Mouse (Mus musculus) lung, embryonic 14.5 days (tissue): Measurements from ENCODE around the gene Dscaml1. TPM values are rescaled to one million over a fixed set of nuclear protein-coding genes. Genes with fewer than 3 reads are reported as not detected.
A peak's percentile ranks its signal among the peaks of the same experiment; 100 is the strongest.

Experiments
- ATAC-seq: fragments of 200-750 bp; cut with Nextera tagmentation; 2 replicates; pipeline ENCODE4 v1.8.0; 2017; ENCODE audit warnings: mild to moderate bottlenecking, moderate TSS enrichment, moderate library complexity; ENCODE audit not compliant: insufficient read depth
- DNase-seq: peaks from one replicate; pipeline ENCODE4 v3.0.0-alpha.2; 2015
- H3K27ac ChIP-seq: fragments of 300-500 bp; sonication (generic); 2 replicates; pipeline ENCODE4 v1.5.1; 2014; ENCODE audit warnings: low read depth, mild to moderate bottlenecking, moderate library complexity
- H3K27me3 ChIP-seq: fragments of 300-500 bp; sonication (generic); 2 replicates; pipeline ENCODE4 v1.6.1; 2014; ENCODE audit warnings: low read length, control low read depth; ENCODE audit not compliant: insufficient read depth
- H3K36me3 ChIP-seq: fragments of 300-500 bp; sonication (generic); 2 replicates; pipeline ENCODE4 v1.6.1; 2014; ENCODE audit warnings: control low read depth; ENCODE audit not compliant: insufficient read depth
- H3K4me1 ChIP-seq: fragments of 300-500 bp; sonication (generic); 2 replicates; pipeline ENCODE4 v1.6.1; 2014; ENCODE audit warnings: antibody characterized with exemption, control low read depth; ENCODE audit not compliant: insufficient read depth
- H3K4me2 ChIP-seq: fragments of 300-500 bp; sonication (generic); 2 replicates; pipeline ENCODE4 v1.6.1; 2014; ENCODE audit warnings: mild to moderate bottlenecking
- H3K4me3 ChIP-seq: fragments of 300-500 bp; sonication (generic); 2 replicates; pipeline ENCODE4 v1.5.1; 2014; ENCODE audit warnings: low read depth, low read length
- H3K9ac ChIP-seq: fragments of 300-500 bp; sonication (generic); 2 replicates; pipeline ENCODE4 v1.6.1; 2014
- H3K9me3 ChIP-seq: fragments of 300-500 bp; sonication (generic); 2 replicates; pipeline ENCODE4 v1.6.1; 2016; ENCODE audit warnings: low read depth, low read length, control low read depth
- CTCF ChIP-seq: IDR thresholded peaks from 2 replicates; pipeline ENCODE4 v1.5.1; 2016; ENCODE audit warnings: antibody characterized with exemption, low read depth
- WGBS: fragments of 180-500 bp; shearing (Covaris S2); extraction: QIAGEN DNeasy Blood & Tissue Kit; methylation state at CpG from one replicate; pipeline ENCODE4 v1.1.7; 2014; 5-methylcytosine and 5-hydroxymethylcytosine counted together
- polyA plus RNA-seq: library from polyadenylated mRNA; unstranded; fragments of >200 nt; fragmentation: Nextera tagmentation; extraction: Ambion mirVana; gene quantifications from 2 replicates; pipeline ENCODE4 v1.2.1, GENCODE M21; 2014

Dscaml1 gene
- polyA plus RNA-seq, 1 experiment from 2014 or later: 0.05 TPM

- Histone ChIP-seq H3K9me3 (no peaks in the 10 kb centered on the region), H3K4me2 (no peak overlapping the region)
These were observed 237.2 kb downstream of the Dscaml1 start for GRCm38 (mm10) chr9:45663386-45664315.

GRCm38 (mm10) chr9:45664326-45664725, 237.9 kb downstream of the Dscaml1 start:
- Histone ChIP-seq H3K9me3 (no peaks in the 10 kb centered on the region), H3K4me1 (no peaks in the 10 kb centered on the region), H3K4me2 (no peak overlapping the region), H3K27ac (no peak overlapping the region), H3K36me3 (no peaks in the 10 kb centered on the region), H3K9ac (no peak overlapping the region), H3K27me3 (no peaks in the 10 kb centered on the region), H3K4me3 (no peak overlapping the region)
- 75% methylated on average over 6 of the region's 6 CpGs for WGBS
- ATAC-seq: no peak
- no peak for DNase-seq
- no peak for TF ChIP-seq CTCF

More at GRCm38 (mm10) chr9:45663386-45664315, 237.2 kb downstream of the Dscaml1 start:
- H3K4me1 ChIP-seq: no peaks in the 10 kb centered on the region
- DNase-seq (no peak), ATAC-seq (no peak)
- WGBS: 59% methylated on average over 16 of the region's 16 CpGs
- H3K27me3 ChIP-seq: no peaks in the 10 kb centered on the region
- H3K9ac ChIP-seq: no peak overlapping the region
- TF ChIP-seq CTCF: no peak
- H3K36me3 ChIP-seq: no peaks in the 10 kb centered on the region
- no peak overlapping the region for H3K27ac ChIP-seq
- no peak overlapping the region for H3K4me3 ChIP-seq

GRCm38 (mm10) chr9:45664871-45665394, 238.5 kb downstream of the Dscaml1 start:
- Histone ChIP-seq H3K9ac (no peak overlapping the region), H3K4me3 (no peak overlapping the region), H3K4me1 (no peaks in the 10 kb centered on the region), H3K27ac (no peak overlapping the region), H3K36me3 (no peaks in the 10 kb centered on the region), H3K4me2 (no peak overlapping the region), H3K27me3 (no peaks in the 10 kb centered on the region), H3K9me3 (no peaks in the 10 kb centered on the region)
- WGBS: 46% methylated on average over 15 of the region's 15 CpGs
- TF ChIP-seq CTCF: no peak
- DNase-seq (peak; percentile 9), ATAC-seq (no peak)

- TF ChIP-seq CTCF: no peak
- H3K27ac ChIP-seq: no peak overlapping the region
- H3K36me3 ChIP-seq: no peaks in the 10 kb centered on the region
- 78% methylated on average over 9 of the region's 9 CpGs for WGBS
- H3K9ac ChIP-seq: no peak overlapping the region
- peaks cover 12% of the 10 kb centered on the region for H3K4me1 ChIP-seq
- no peak overlapping the region for H3K4me3 ChIP-seq
- no peak for ATAC-seq
- H3K4me2 ChIP-seq: no peak overlapping the region
- no peaks in the 10 kb centered on the region for H3K27me3 ChIP-seq
- H3K9me3 ChIP-seq: no peaks in the 10 kb centered on the region
- DNase-seq: no peak
These were observed 249.5 kb downstream of the Dscaml1 start for GRCm38 (mm10) chr9:45675931-45676330.

- DNase-seq: peak; percentile 11
- Histone ChIP-seq H3K27me3 (no peaks in the 10 kb centered on the region), H3K36me3 (no peaks in the 10 kb centered on the region), H3K4me1 (peaks cover 12% of the 10 kb centered on the region), H3K4me3 (no peak overlapping the region), H3K27ac (no peak overlapping the region), H3K9ac (no peak overlapping the region), H3K9me3 (no peaks in the 10 kb centered on the region), H3K4me2 (no peak overlapping the region)
- no peak for ATAC-seq
- no peak for TF ChIP-seq CTCF
- WGBS: 45% methylated on average over 8 of the region's 8 CpGs
These were observed 250.2 kb downstream of the Dscaml1 start for GRCm38 (mm10) chr9:45676578-45676977.

GRCm38 (mm10) chr9:45677236-45677781, 250.9 kb downstream of the Dscaml1 start:
- peak overlapping the region; percentile 80; the same call in 1 of the 2 replicates for H3K27ac ChIP-seq
- WGBS: 22% methylated on average over 12 of the region's 12 CpGs
- peak; percentile 82 for ATAC-seq
- H3K36me3 ChIP-seq: no peaks in the 10 kb centered on the region
- DNase-seq: peak; percentile 88
- no peak overlapping the region for H3K4me3 ChIP-seq
- H3K4me1 ChIP-seq: peaks cover 12% of the 10 kb centered on the region
- no peaks in the 10 kb centered on the region for H3K27me3 ChIP-seq
- no peaks in the 10 kb centered on the region for H3K9me3 ChIP-seq
- no peak overlapping the region for H3K9ac ChIP-seq
- TF ChIP-seq CTCF: no peak
- peak overlapping the region; percentile 45 for H3K4me2 ChIP-seq
